Mouse (Mus musculus): ENCODE data around the gene Scgb1b18. TPM values are rescaled to one million over a fixed set of nuclear protein-coding genes. Genes with fewer than 3 reads are reported as not detected.

Gene Scgb1b18
- not detected in 2 replicates for polyA plus RNA-seq (2012; rRNA removed; ENCODE audit: low replicate concordance)

DNA sequence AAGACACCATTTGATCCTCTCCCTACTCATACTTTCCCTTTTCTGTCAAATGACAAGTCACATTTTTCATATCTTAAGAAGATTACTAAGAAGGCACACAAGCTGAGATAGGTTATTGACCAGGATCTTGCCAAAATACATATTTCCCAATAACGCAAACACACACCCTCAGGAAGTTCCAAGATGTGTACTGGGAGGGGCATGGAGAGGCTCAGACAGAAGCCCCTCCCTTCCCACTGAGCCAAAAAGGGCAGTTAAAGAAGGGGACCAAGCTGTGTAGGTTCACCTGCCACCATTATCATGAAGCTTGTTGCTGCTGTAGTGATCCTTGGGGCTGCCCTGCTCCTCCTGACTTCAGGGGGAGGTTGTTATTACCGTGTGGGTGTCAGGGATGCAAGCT lies at the start of gene Scgb1b18:
TSS of gene Scgb1b18 (plus strand) at position 301 of the 400 bp plus-strand sequence.

DNA sequence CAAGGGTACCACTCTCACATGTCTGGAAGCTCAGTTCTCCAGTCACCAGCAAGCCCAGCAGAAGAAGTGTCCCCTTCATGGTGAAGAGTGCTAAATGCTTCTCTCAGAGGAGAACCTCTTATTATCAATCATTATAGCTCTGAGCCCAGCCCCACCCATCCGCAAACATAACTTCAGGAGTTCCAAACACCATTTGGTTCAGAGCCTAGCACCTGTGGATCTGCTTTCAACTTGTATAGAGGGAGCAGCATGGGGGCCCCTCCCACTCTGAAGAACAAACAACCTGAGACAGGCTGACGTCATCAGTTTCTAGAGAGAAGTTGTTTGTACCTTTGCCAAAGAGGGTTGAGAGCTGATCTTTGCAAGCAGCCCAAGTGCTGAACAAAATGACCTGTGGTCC lies 11.6 kb upstream of the Scgb1b18 start, which contains the start of gene Scgb2b18:
TSS of gene Scgb2b18 (minus strand) at position 101 of the 400 bp plus-strand sequence.

Other genes starting within 250 kb of the Scgb1b18 start
- not detected in 2 replicates for gene Scgb2b17, start 129.0 kb upstream of the Scgb1b18 start, polyA plus RNA-seq (2012; rRNA removed; ENCODE audit: low replicate concordance)
- not detected in 2 replicates for gene Scgb1b17, start 122.1 kb upstream of the Scgb1b18 start, polyA plus RNA-seq (2012; rRNA removed; ENCODE audit: low replicate concordance)
- gene Scgb2b18, start 11.7 kb upstream of the Scgb1b18 start, polyA plus RNA-seq (2012; rRNA removed; ENCODE audit: low replicate concordance): not detected in 2 replicates
- not detected in 2 replicates for gene Scgb2b19, start 94.8 kb downstream of the Scgb1b18 start, polyA plus RNA-seq (2012; rRNA removed; ENCODE audit: low replicate concordance)
- not detected in 2 replicates for gene Scgb1b19, start 101.7 kb downstream of the Scgb1b18 start, polyA plus RNA-seq (2012; rRNA removed; ENCODE audit: low replicate concordance)
- gene Scgb2b20, start 180.8 kb downstream of the Scgb1b18 start, polyA plus RNA-seq (2012; rRNA removed; ENCODE audit: low replicate concordance): not detected in 2 replicates
- not detected in 2 replicates for gene Scgb1b20, start 187.7 kb downstream of the Scgb1b18 start, polyA plus RNA-seq (2012; rRNA removed; ENCODE audit: low replicate concordance)